Mouse (Mus musculus) mesoderm, embryonic 11.5 days (tissue): ENCODE results near the gene Micall1.

Source experiments
- DNase-seq: peaks from one replicate; pipeline ENCODE4 v3.0.0-alpha.2; 2012; ENCODE audit warnings: low read depth, low spot score

Micall1 gene

GRCm38 (mm10) chr15:79129311-79129710 lies 20.6 kb downstream of the Micall1 start:
- no peak for DNase-seq

- DNase-seq, result no peak
These were observed 22.1 kb downstream of the Micall1 start for GRCm38 (mm10) chr15:79130782-79131181.

- DNase-seq, result no peak
These were observed 22.7 kb downstream of the Micall1 start for GRCm38 (mm10) chr15:79131442-79131841.

GRCm38 (mm10) chr15:79133191-79133661 lies 24.5 kb downstream of the Micall1 start:
- DNase-seq, result no peak

- DNase-seq, result no peak
These were observed 26.0 kb downstream of the Micall1 start for GRCm38 (mm10) chr15:79134496-79135270.

- no peak for DNase-seq
These were observed 26.6 kb downstream of the Micall1 start for GRCm38 (mm10) chr15:79135332-79135731.

- no peak for DNase-seq
These were observed 27.3 kb downstream of the Micall1 start for GRCm38 (mm10) chr15:79135783-79136575.

- no peak for DNase-seq
These were observed 30.9 kb downstream of the Micall1 start for GRCm38 (mm10) chr15:79139640-79140039.

- peak; percentile 98 for DNase-seq
These were observed 32.3 kb downstream of the Micall1 start, which contains the start of the genes Polr2f and 1700088E04Rik for GRCm38 (mm10) chr15:79140866-79141565. Gene Polr2f (plus strand): TSS chr15:79141009. Gene 1700088E04Rik (minus strand): TSS chr15:79141253.

GRCm38 (mm10) chr15:79141566-79141917 lies 32.8 kb downstream of the Micall1 start:
- no peak for DNase-seq

- no peak for DNase-seq
These were observed 34.6 kb downstream of the Micall1 start for GRCm38 (mm10) chr15:79143316-79143715.

- DNase-seq, result no peak
These were observed 35.3 kb downstream of the Micall1 start for GRCm38 (mm10) chr15:79144021-79144420.

- DNase-seq, result no peak
These were observed 36.8 kb downstream of the Micall1 start for GRCm38 (mm10) chr15:79145522-79145921.

- peak; percentile 90 for DNase-seq
These were observed 39.8 kb downstream of the Micall1 start for GRCm38 (mm10) chr15:79148533-79148932.

GRCm38 (mm10) chr15:79151881-79152280 lies 43.2 kb downstream of the Micall1 start:
- DNase-seq, result peak; percentile 63

GRCm38 (mm10) chr15:79152709-79153108 lies 44.0 kb downstream of the Micall1 start:
- no peak for DNase-seq

GRCm38 (mm10) chr15:79155572-79155971 lies 46.9 kb downstream of the Micall1 start:
- DNase-seq, result no peak

GRCm38 (mm10) chr15:79162301-79162700 lies 53.6 kb downstream of the Micall1 start:
- DNase-seq, result no peak

GRCm38 (mm10) chr15:79162822-79163221 lies 54.1 kb downstream of the Micall1 start:
- no peak for DNase-seq

- DNase-seq, result no peak
These were observed 55.6 kb downstream of the Micall1 start for GRCm38 (mm10) chr15:79164251-79164650.

GRCm38 (mm10) chr15:79165140-79165539 lies 56.4 kb downstream of the Micall1 start, which contains the start of gene Sox10:
Gene Sox10 (minus strand): TSS chr15:79165240.
- no peak for DNase-seq

GRCm38 (mm10) chr15:79166712-79167111 lies 58.0 kb downstream of the Micall1 start:
- DNase-seq, result peak; percentile 48
